Mouse (Mus musculus): Measurements from ENCODE around the gene Lamb3. TPM values are rescaled to one million over a fixed set of nuclear protein-coding genes. Genes with fewer than 3 reads are reported as not detected.

The Lamb3 gene
- polyA plus RNA-seq, 1 experiment, result 4.6 TPM

GRCm38 (mm10) chr1:193327686-193328085 is 120.2 kb downstream of the Lamb3 start:
- Histone ChIP-seq H3K27ac (ENCODE audit: insufficient read depth, low read length) (no peak overlapping the region), H3K27me3 (ENCODE audit: control insufficient read depth, insufficient read depth, low read length) (no peaks in the 10 kb centered on the region), H3K4me3 (ENCODE audit: extremely low read depth, insufficient read depth, insufficient read length) (no peak overlapping the region), H3K4me1 (ENCODE audit: control insufficient read depth, insufficient read depth, insufficient read length) (no peaks in the 10 kb centered on the region; the same call in 1 of the 2 replicates), H3K36me3 (ENCODE audit: control insufficient read depth, insufficient read depth, low read length) (no peaks in the 10 kb centered on the region)
- 84% methylated on average over 5 of the region's 5 CpGs for WGBS
- no peak for DNase-seq (ENCODE audit: low read depth in 1 of 2, low spot score in 2 of 2)
- TF ChIP-seq POLR2A (IDR thresholded peaks at IDR 0.05; ENCODE audit: low read depth, low read length), result no peak
- TF ChIP-seq CTCF (IDR thresholded peaks at IDR 0.05; ENCODE audit: extremely low read depth, insufficient read depth, insufficient read length, insufficient replicate concordance), result no peak

GRCm38 (mm10) chr1:193329557-193329956 is 122.1 kb downstream of the Lamb3 start:
- H3K27me3 ChIP-seq (ENCODE audit: control insufficient read depth, insufficient read depth, low read length), result no peaks in the 10 kb centered on the region
- no peak overlapping the region for H3K27ac ChIP-seq (ENCODE audit: insufficient read depth, low read length)
- no peak for DNase-seq (ENCODE audit: low read depth in 1 of 2, low spot score in 2 of 2)
- no peak overlapping the region for H3K4me3 ChIP-seq (ENCODE audit: extremely low read depth, insufficient read depth, insufficient read length)
- WGBS, result 61% methylated on average over 9 of the region's 9 CpGs
- no peaks in the 10 kb centered on the region for H3K36me3 ChIP-seq (ENCODE audit: control insufficient read depth, insufficient read depth, low read length)
- TF ChIP-seq POLR2A (IDR thresholded peaks at IDR 0.05; ENCODE audit: low read depth, low read length), result no peak
- no peak for TF ChIP-seq CTCF (IDR thresholded peaks at IDR 0.05; ENCODE audit: extremely low read depth, insufficient read depth, insufficient read length, insufficient replicate concordance)
- H3K4me1 ChIP-seq (ENCODE audit: control insufficient read depth, insufficient read depth, insufficient read length), result no peaks in the 10 kb centered on the region; the same call in 1 of the 2 replicates

- peak; percentile 80; the same call in 1 of the 2 replicates for TF ChIP-seq CTCF (IDR thresholded peaks at IDR 0.05; ENCODE audit: extremely low read depth, insufficient read depth, insufficient read length, insufficient replicate concordance)
- no peak for TF ChIP-seq POLR2A (IDR thresholded peaks at IDR 0.05; ENCODE audit: low read depth, low read length)
- no peak overlapping the region for H3K27ac ChIP-seq (ENCODE audit: insufficient read depth, low read length)
- H3K4me3 ChIP-seq (ENCODE audit: extremely low read depth, insufficient read depth, insufficient read length), result no peak overlapping the region
- H3K36me3 ChIP-seq (ENCODE audit: control insufficient read depth, insufficient read depth, low read length), result no peaks in the 10 kb centered on the region
- no peaks in the 10 kb centered on the region; the same call in 1 of the 2 replicates for H3K4me1 ChIP-seq (ENCODE audit: control insufficient read depth, insufficient read depth, insufficient read length)
- H3K27me3 ChIP-seq (ENCODE audit: control insufficient read depth, insufficient read depth, low read length), result no peaks in the 10 kb centered on the region
- 28% methylated on average over 10 of the region's 10 CpGs for WGBS
- DNase-seq (ENCODE audit: low read depth in 1 of 2, low spot score in 2 of 2), result peak; percentile 28 to 47
Measured at GRCm38 (mm10) chr1:193330172-193330571, 122.7 kb downstream of the Lamb3 start.

GRCm38 (mm10) chr1:193330626-193331025 is 123.1 kb downstream of the Lamb3 start:
- no peaks in the 10 kb centered on the region for H3K36me3 ChIP-seq (ENCODE audit: control insufficient read depth, insufficient read depth, low read length)
- H3K27ac ChIP-seq (ENCODE audit: insufficient read depth, low read length), result no peak overlapping the region
- H3K27me3 ChIP-seq (ENCODE audit: control insufficient read depth, insufficient read depth, low read length), result no peaks in the 10 kb centered on the region
- 88% methylated on average over 7 of the region's 7 CpGs for WGBS
- no peak overlapping the region for H3K4me3 ChIP-seq (ENCODE audit: extremely low read depth, insufficient read depth, insufficient read length)
- H3K4me1 ChIP-seq (ENCODE audit: control insufficient read depth, insufficient read depth, insufficient read length), result no peaks in the 10 kb centered on the region; the same call in 1 of the 2 replicates
- TF ChIP-seq POLR2A (IDR thresholded peaks at IDR 0.05; ENCODE audit: low read depth, low read length) (no peak), CTCF (IDR thresholded peaks at IDR 0.05; ENCODE audit: extremely low read depth, insufficient read depth, insufficient read length, insufficient replicate concordance) (no peak)
- DNase-seq (ENCODE audit: low read depth in 1 of 2, low spot score in 2 of 2), result no peak

GRCm38 (mm10) chr1:193332018-193332417 is 124.5 kb downstream of the Lamb3 start:
- Histone ChIP-seq H3K27me3 (ENCODE audit: control insufficient read depth, insufficient read depth, low read length) (no peaks in the 10 kb centered on the region), H3K36me3 (ENCODE audit: control insufficient read depth, insufficient read depth, low read length) (no peaks in the 10 kb centered on the region), H3K4me1 (ENCODE audit: control insufficient read depth, insufficient read depth, insufficient read length) (peaks cover 9% of the 10 kb centered on the region; the same call in 1 of the 2 replicates), H3K27ac (ENCODE audit: insufficient read depth, low read length) (no peak overlapping the region), H3K4me3 (ENCODE audit: extremely low read depth, insufficient read depth, insufficient read length) (no peak overlapping the region)
- TF ChIP-seq CTCF (IDR thresholded peaks at IDR 0.05; ENCODE audit: extremely low read depth, insufficient read depth, insufficient read length, insufficient replicate concordance) (no peak), POLR2A (IDR thresholded peaks at IDR 0.05; ENCODE audit: low read depth, low read length) (no peak)
- WGBS, result 87% methylated on average over 13 of the region's 13 CpGs
- no peak for DNase-seq (ENCODE audit: low read depth in 1 of 2, low spot score in 2 of 2)

GRCm38 (mm10) chr1:193332671-193333070 is 125.2 kb downstream of the Lamb3 start:
- Histone ChIP-seq H3K4me1 (ENCODE audit: control insufficient read depth, insufficient read depth, insufficient read length) (peaks cover 15% of the 10 kb centered on the region; the same call in 1 of the 2 replicates), H3K4me3 (ENCODE audit: extremely low read depth, insufficient read depth, insufficient read length) (no peak overlapping the region), H3K27ac (ENCODE audit: insufficient read depth, low read length) (no peak overlapping the region), H3K36me3 (ENCODE audit: control insufficient read depth, insufficient read depth, low read length) (no peaks in the 10 kb centered on the region), H3K27me3 (ENCODE audit: control insufficient read depth, insufficient read depth, low read length) (no peaks in the 10 kb centered on the region)
- DNase-seq (ENCODE audit: low read depth in 1 of 2, low spot score in 2 of 2), result no peak
- WGBS, result 88% methylated on average over 1 of the region's 1 CpGs
- TF ChIP-seq CTCF (IDR thresholded peaks at IDR 0.05; ENCODE audit: extremely low read depth, insufficient read depth, insufficient read length, insufficient replicate concordance) (no peak), POLR2A (IDR thresholded peaks at IDR 0.05; ENCODE audit: low read depth, low read length) (no peak)

GRCm38 (mm10) chr1:193333776-193334175 is 126.3 kb downstream of the Lamb3 start:
- TF ChIP-seq POLR2A (IDR thresholded peaks at IDR 0.05; ENCODE audit: low read depth, low read length) (no peak), CTCF (IDR thresholded peaks at IDR 0.05; ENCODE audit: extremely low read depth, insufficient read depth, insufficient read length, insufficient replicate concordance) (no peak)

More at GRCm38 (mm10) chr1:193333776-193334175, 126.3 kb downstream of the Lamb3 start:
- no peak for DNase-seq (ENCODE audit: low read depth in 1 of 2, low spot score in 2 of 2)
- no peaks in the 10 kb centered on the region for H3K36me3 ChIP-seq (ENCODE audit: control insufficient read depth, insufficient read depth, low read length)
- H3K4me1 ChIP-seq (ENCODE audit: control insufficient read depth, insufficient read depth, insufficient read length), result peaks cover 26% of the 10 kb centered on the region; the same call in 1 of the 2 replicates
- H3K27ac ChIP-seq (ENCODE audit: insufficient read depth, low read length), result no peak overlapping the region
- H3K27me3 ChIP-seq (ENCODE audit: control insufficient read depth, insufficient read depth, low read length), result no peaks in the 10 kb centered on the region
- 96% methylated on average over 3 of the region's 3 CpGs for WGBS
- no peak overlapping the region for H3K4me3 ChIP-seq (ENCODE audit: extremely low read depth, insufficient read depth, insufficient read length)

All from spleen, adult 2 months (tissue).